Mouse (Mus musculus) hindbrain, embryonic 13.5 days (tissue): ENCODE data around the gene Gdf3. TPM values are rescaled to one million over a fixed set of nuclear protein-coding genes. Genes with fewer than 3 reads are reported as not detected.

Experiments used
- ATAC-seq: fragments of 200-750 bp; cut with Nextera tagmentation; 2 replicates; pipeline ENCODE4 v1.8.0; 2017; ENCODE audit warnings: moderate TSS enrichment; ENCODE audit not compliant: low FRiP score
- H3K27ac ChIP-seq: fragments of 300-500 bp; sonication (generic); 2 replicates; pipeline ENCODE4 v1.5.1; 2015; ENCODE audit warnings: inconsistent platforms, mild to moderate bottlenecking, moderate library complexity
- H3K27me3 ChIP-seq: fragments of 300-500 bp; sonication (generic); 2 replicates; pipeline ENCODE4 v1.6.1; 2015; ENCODE audit warnings: mild to moderate bottlenecking, inconsistent platforms
- H3K36me3 ChIP-seq: fragments of 300-500 bp; sonication (generic); 2 replicates; pipeline ENCODE4 v1.6.1; 2015; ENCODE audit warnings: mild to moderate bottlenecking, inconsistent platforms
- H3K4me1 ChIP-seq: fragments of 300-500 bp; sonication (generic); replicated peaks from 2 replicates; pipeline ENCODE4 v1.6.1; 2015; ENCODE audit warnings: inconsistent platforms
- H3K4me2 ChIP-seq: fragments of 300-500 bp; sonication (generic); 2 replicates; pipeline ENCODE4 v1.6.1; 2015; ENCODE audit warnings: inconsistent platforms, mild to moderate bottlenecking, moderate library complexity
- H3K4me3 ChIP-seq: fragments of 300-500 bp; sonication (generic); 2 replicates; pipeline ENCODE4 v1.5.1; 2015; ENCODE audit warnings: mild to moderate bottlenecking, inconsistent platforms
- H3K9ac ChIP-seq: fragments of 300-500 bp; sonication (generic); 2 replicates; pipeline ENCODE4 v1.6.1; 2015; ENCODE audit warnings: mild to moderate bottlenecking, inconsistent platforms
- H3K9me3 ChIP-seq: fragments of 300-500 bp; sonication (generic); 2 replicates; pipeline ENCODE4 v1.6.1; 2016; ENCODE audit warnings: inconsistent platforms
- WGBS: fragments of 180-500 bp; shearing (Covaris S2); methylation state at CpG from one replicate; pipeline ENCODE4 v1.1.7; 2015; 5-methylcytosine and 5-hydroxymethylcytosine counted together
- polyA plus RNA-seq: library from polyadenylated mRNA; unstranded; fragments of >200 nt; fragmentation: Nextera tagmentation; extraction: Ambion mirVana; gene quantifications from 2 replicates; pipeline ENCODE4 v1.2.1, GENCODE M21; 2015

The Gdf3 gene
- polyA plus RNA-seq, 1 experiment from 2014 or later: 0.08 TPM

GRCm38 (mm10) chr6:122602242-122602991, 7.5 kb downstream of the Gdf3 start, which contains the start of gene Apobec1:
Apobec1 (minus strand) TSS chr6:122602444.
- H3K27me3 ChIP-seq: no peaks in the 10 kb centered on the region
- WGBS: 11% methylated on average over 22 of the region's 22 CpGs
- no peaks in the 10 kb centered on the region for H3K36me3 ChIP-seq
- peak; percentile 74 for ATAC-seq
- no peaks in the 10 kb centered on the region for H3K9me3 ChIP-seq
- H3K27ac ChIP-seq: no peak within 1 kb of the TSS
- peak within 1 kb of the TSS; percentile 60; the same call in 1 of the 2 replicates for H3K9ac ChIP-seq
- peak within 1 kb of the TSS; percentile 38 for H3K4me3 ChIP-seq
- 0 out of 2 replicates have a peak, but pooled peaks cover 7% of the 10 kb centered on the region for H3K4me1 ChIP-seq
- H3K4me2 ChIP-seq: peak within 1 kb of the TSS; percentile 54

- no peak overlapping the region for H3K9ac ChIP-seq
- H3K4me2 ChIP-seq: peak overlapping the region; percentile 54; the same call in 1 of the 2 replicates
- no peak overlapping the region for H3K27ac ChIP-seq
- H3K36me3 ChIP-seq: no peaks in the 10 kb centered on the region
- no peaks in the 10 kb centered on the region for H3K9me3 ChIP-seq
- peak overlapping the region; percentile 38 for H3K4me3 ChIP-seq
- WGBS: 93% methylated on average over 3 of the region's 3 CpGs
- H3K4me1 ChIP-seq: 0 out of 2 replicates have a peak, but pooled peaks cover 7% of the 10 kb centered on the region
- ATAC-seq: no peak
- H3K27me3 ChIP-seq: no peaks in the 10 kb centered on the region
Observed at GRCm38 (mm10) chr6:122601615-122602014, 8.3 kb downstream of the Gdf3 start.

- WGBS: 94% methylated on average over 4 of the region's 4 CpGs
- H3K9me3 ChIP-seq: no peaks in the 10 kb centered on the region
- H3K27ac ChIP-seq: no peak overlapping the region
- H3K4me2 ChIP-seq: no peak overlapping the region
- 0 out of 2 replicates have a peak, but pooled peaks cover 7% of the 10 kb centered on the region for H3K4me1 ChIP-seq
- H3K27me3 ChIP-seq: no peaks in the 10 kb centered on the region
- H3K9ac ChIP-seq: no peak overlapping the region
- no peak for ATAC-seq
- H3K4me3 ChIP-seq: no peak overlapping the region
- H3K36me3 ChIP-seq: no peaks in the 10 kb centered on the region
Observed at GRCm38 (mm10) chr6:122601031-122601430, 8.9 kb downstream of the Gdf3 start.

- H3K9me3 ChIP-seq: no peaks in the 10 kb centered on the region
- no peaks in the 10 kb centered on the region for H3K36me3 ChIP-seq
- H3K27ac ChIP-seq: no peak overlapping the region
- H3K27me3 ChIP-seq: no peaks in the 10 kb centered on the region
- H3K4me2 ChIP-seq: no peak overlapping the region
- 0 out of 2 replicates have a peak, but pooled peaks cover 7% of the 10 kb centered on the region for H3K4me1 ChIP-seq
- no peak for ATAC-seq
- no peak overlapping the region for H3K9ac ChIP-seq
- H3K4me3 ChIP-seq: no peak overlapping the region
- 79% methylated on average over 7 of the region's 7 CpGs for WGBS
Observed at GRCm38 (mm10) chr6:122600066-122600646, 9.7 kb downstream of the Gdf3 start.

- Histone ChIP-seq H3K9ac (no peak overlapping the region), H3K27me3 (no peaks in the 10 kb centered on the region), H3K4me2 (no peak overlapping the region), H3K9me3 (no peaks in the 10 kb centered on the region), H3K4me3 (no peak overlapping the region), H3K4me1 (0 out of 2 replicates have a peak, but pooled peaks cover 7% of the 10 kb centered on the region), H3K36me3 (no peaks in the 10 kb centered on the region), H3K27ac (no peak overlapping the region)
- ATAC-seq: no peak
- 94% methylated on average over 9 of the region's 9 CpGs for WGBS
Observed at GRCm38 (mm10) chr6:122599054-122599737, 10.7 kb downstream of the Gdf3 start.

- WGBS: 90% methylated on average over 6 of the region's 6 CpGs
- Histone ChIP-seq H3K36me3 (no peaks in the 10 kb centered on the region), H3K27ac (no peak overlapping the region), H3K4me3 (no peak overlapping the region), H3K27me3 (no peaks in the 10 kb centered on the region), H3K9ac (no peak overlapping the region), H3K4me2 (no peak overlapping the region), H3K9me3 (no peaks in the 10 kb centered on the region), H3K4me1 (0 out of 2 replicates have a peak, but pooled peaks cover 7% of the 10 kb centered on the region)
- no peak for ATAC-seq
Observed at GRCm38 (mm10) chr6:122598436-122598835, 11.5 kb downstream of the Gdf3 start.

GRCm38 (mm10) chr6:122598014-122598413, 11.9 kb downstream of the Gdf3 start:
- no peak overlapping the region for H3K27ac ChIP-seq
- H3K4me3 ChIP-seq: no peak overlapping the region
- no peak overlapping the region for H3K4me2 ChIP-seq
- no peak overlapping the region for H3K9ac ChIP-seq
- no peaks in the 10 kb centered on the region for H3K36me3 ChIP-seq
- 96% methylated on average over 4 of the region's 4 CpGs for WGBS
- H3K27me3 ChIP-seq: no peaks in the 10 kb centered on the region
- no peaks in the 10 kb centered on the region for H3K9me3 ChIP-seq
- H3K4me1 ChIP-seq: 0 out of 2 replicates have a peak, but pooled peaks cover 7% of the 10 kb centered on the region
- ATAC-seq: no peak

GRCm38 (mm10) chr6:122596608-122597007, 13.3 kb downstream of the Gdf3 start:
- Histone ChIP-seq H3K4me1 (no peaks in the 10 kb centered on the region), H3K4me3 (no peak overlapping the region), H3K27me3 (no peaks in the 10 kb centered on the region), H3K27ac (no peak overlapping the region), H3K9ac (no peak overlapping the region), H3K9me3 (no peaks in the 10 kb centered on the region), H3K36me3 (no peaks in the 10 kb centered on the region), H3K4me2 (no peak overlapping the region)
- WGBS: 86% methylated on average over 7 of the region's 7 CpGs
- no peak for ATAC-seq

- H3K9me3 ChIP-seq: no peaks in the 10 kb centered on the region
- ATAC-seq: no peak
- H3K27me3 ChIP-seq: no peaks in the 10 kb centered on the region
- no peak overlapping the region for H3K4me2 ChIP-seq
- H3K4me3 ChIP-seq: no peak overlapping the region
- H3K36me3 ChIP-seq: no peaks in the 10 kb centered on the region
- H3K9ac ChIP-seq: no peak overlapping the region
- no peaks in the 10 kb centered on the region for H3K4me1 ChIP-seq
- no peak overlapping the region for H3K27ac ChIP-seq
- WGBS: 46% methylated on average over 7 of the region's 7 CpGs
Observed at GRCm38 (mm10) chr6:122595637-122596036, 14.2 kb downstream of the Gdf3 start.

- WGBS: 86% methylated on average over 2 of the region's 2 CpGs
- Histone ChIP-seq H3K27me3 (no peaks in the 10 kb centered on the region), H3K4me1 (no peaks in the 10 kb centered on the region), H3K9me3 (no peaks in the 10 kb centered on the region), H3K27ac (no peak overlapping the region), H3K4me3 (no peak overlapping the region), H3K9ac (no peak overlapping the region), H3K36me3 (no peaks in the 10 kb centered on the region), H3K4me2 (no peak overlapping the region)
- ATAC-seq: no peak
Observed at GRCm38 (mm10) chr6:122592905-122593304, 17.0 kb downstream of the Gdf3 start.

- Histone ChIP-seq H3K36me3 (no peaks in the 10 kb centered on the region), H3K4me3 (no peak overlapping the region), H3K9me3 (no peaks in the 10 kb centered on the region), H3K9ac (no peak overlapping the region), H3K27me3 (no peaks in the 10 kb centered on the region), H3K4me2 (no peak overlapping the region), H3K27ac (no peak overlapping the region), H3K4me1 (no peaks in the 10 kb centered on the region)
- 89% methylated on average over 13 of the region's 13 CpGs for WGBS
- ATAC-seq: no peak
Observed at GRCm38 (mm10) chr6:122591027-122591758, 18.7 kb downstream of the Gdf3 start.

- H3K9ac ChIP-seq: no peak overlapping the region
Observed at GRCm38 (mm10) chr6:122579086-122579485, 30.8 kb downstream of the Gdf3 start.

More at GRCm38 (mm10) chr6:122579086-122579485, 30.8 kb downstream of the Gdf3 start:
- Histone ChIP-seq H3K4me3 (no peak overlapping the region), H3K4me1 (no peaks in the 10 kb centered on the region), H3K4me2 (no peak overlapping the region), H3K27ac (no peak overlapping the region), H3K36me3 (no peaks in the 10 kb centered on the region), H3K9me3 (no peaks in the 10 kb centered on the region), H3K27me3 (no peaks in the 10 kb centered on the region)
- ATAC-seq: no peak
- 90% methylated on average over 1 of the region's 1 CpGs for WGBS
